29 mouse cellular contexts compared by ENCODE assay signal in genomic region chr6:106335066-106335465, GRCm38 (mm10).
A peak's percentile ranks its signal among the peaks of the same experiment; 100 is the strongest.
DNase-seq lines count a peak whose midpoint lies in the region; ATAC-seq lines count a peak whose summit lies in the region.
"Had no signal": no experiment of that assay in that cellular context is flagged by ENCODE, and none has a peak within 500 bp of the region (broad histone marks: within the 10 kb centered on the region; RNA-seq: fewer than 3 reads in every experiment).

No protein-coding gene starts in this region.

- 13% methylated on average over 1 of the region's 1 CpGs for WGBS in midbrain, embryonic 14.5 days
- WGBS in midbrain, embryonic 10.5 days = 73% methylated on average over 1 of the region's 1 CpGs

- H3K9me3 ChIP-seq in midbrain, embryonic 14.5 days (ENCODE audit: control insufficient read depth, low read length) = no peaks in the 10 kb centered on the region
- no peaks in the 10 kb centered on the region for H3K9me3 ChIP-seq in midbrain, embryonic 10.5 days (replicated peaks)
- H3K9me3 ChIP-seq: embryonic facial prominence, embryonic 10.5 days; embryonic facial prominence, embryonic 13.5 days; forebrain, embryonic 12.5 days; forebrain, embryonic 15.5 days; heart, embryonic 12.5 days; heart, embryonic 15.5 days; hindbrain, embryonic 10.5 days; hindbrain, embryonic 13.5 days; intestine, embryonic 15.5 days had no signal

- no peaks in the 10 kb centered on the region for H3K4me1 ChIP-seq in midbrain, embryonic 14.5 days (ENCODE audit: control insufficient read depth, insufficient read depth, low read length)
- H3K4me1 ChIP-seq in midbrain, embryonic 10.5 days = 0 out of 2 replicates have a peak, but pooled peaks cover 3% of the 10 kb centered on the region
- H3K4me1 ChIP-seq: embryonic facial prominence, embryonic 10.5 days; embryonic facial prominence, embryonic 13.5 days; forebrain, embryonic 12.5 days; forebrain, embryonic 15.5 days; heart, embryonic 12.5 days; heart, embryonic 15.5 days; hindbrain, embryonic 13.5 days; intestine, embryonic 15.5 days had no signal

- H3K4me2 ChIP-seq in midbrain, embryonic 14.5 days (ENCODE audit: low read length) = no peak overlapping the region
- H3K4me2 ChIP-seq: embryonic facial prominence, embryonic 13.5 days; forebrain, embryonic 12.5 days; forebrain, embryonic 15.5 days; heart, embryonic 12.5 days; heart, embryonic 15.5 days; hindbrain, embryonic 13.5 days; intestine, embryonic 15.5 days had no signal

- no peaks in the 10 kb centered on the region for H3K36me3 ChIP-seq in midbrain, embryonic 14.5 days (ENCODE audit: control insufficient read depth, insufficient read depth, low read length)
- H3K36me3 ChIP-seq in midbrain, embryonic 10.5 days = no peaks in the 10 kb centered on the region
- H3K36me3 ChIP-seq: embryonic facial prominence, embryonic 10.5 days; embryonic facial prominence, embryonic 13.5 days; forebrain, embryonic 12.5 days; forebrain, embryonic 15.5 days; heart, embryonic 12.5 days; heart, embryonic 15.5 days; hindbrain, embryonic 10.5 days; hindbrain, embryonic 13.5 days; intestine, embryonic 15.5 days had no signal

- no peaks in the 10 kb centered on the region for H3K27me3 ChIP-seq in midbrain, embryonic 14.5 days (ENCODE audit: control insufficient read depth, insufficient read depth, low read length)
- no peaks in the 10 kb centered on the region for H3K27me3 ChIP-seq in midbrain, embryonic 10.5 days (ENCODE audit: low read depth, poor library complexity, severe bottlenecking)
- H3K27me3 ChIP-seq: embryonic facial prominence, embryonic 13.5 days; forebrain, embryonic 12.5 days; forebrain, embryonic 15.5 days; heart, embryonic 12.5 days; heart, embryonic 15.5 days; hindbrain, embryonic 13.5 days; intestine, embryonic 15.5 days; Patski had no signal

- no peak for DNase-seq in cerebellum, postnatal 36 days
- DNase-seq in frontal cortex, postnatal 10 days (ENCODE audit: low spot score in 2 of 2) = no peak
- peak; percentile 8 for DNase-seq in midbrain, embryonic 14.5 days
- DNase-seq in midbrain, embryonic 10.5 days (ENCODE audit: low spot score) = no peak
- peak; percentile 43 for DNase-seq in telencephalon, adult 2 months (ENCODE audit: low read depth, low spot score)
- DNase-seq: adrenal gland, adult 2 months; adrenal gland, postnatal 14 days; cerebellum, postnatal 25 days; embryo, embryonic 11 days; gastrocnemius, adult 2 months; gastrocnemius, postnatal 25 days; heart, adult 18-20 months; heart, postnatal 10 days; heart, postnatal 36 days had no signal

- H3K4me3 ChIP-seq in midbrain, embryonic 14.5 days (replicated peaks; ENCODE audit: low read depth, low read length) = no peak overlapping the region
- H3K4me3 ChIP-seq in midbrain, embryonic 10.5 days = no peak overlapping the region
- H3K4me3 ChIP-seq: embryonic facial prominence, embryonic 10.5 days; embryonic facial prominence, embryonic 13.5 days; erythroblast, embryonic 14.5 days; forebrain, embryonic 12.5 days; forebrain, embryonic 15.5 days; gastrocnemius, adult 2 months; heart, embryonic 12.5 days; heart, embryonic 15.5 days; hindbrain, embryonic 10.5 days; hindbrain, embryonic 13.5 days; intestine, embryonic 15.5 days had no signal

- no peak overlapping the region for H3K27ac ChIP-seq in midbrain, embryonic 14.5 days (replicated peaks; ENCODE audit: low read depth, low read length)
- no peak overlapping the region for H3K27ac ChIP-seq in midbrain, embryonic 10.5 days (replicated peaks)
- H3K27ac ChIP-seq: embryonic facial prominence, embryonic 10.5 days; embryonic facial prominence, embryonic 13.5 days; forebrain, embryonic 12.5 days; forebrain, embryonic 15.5 days; gastrocnemius, adult 2 months; heart, embryonic 15.5 days; hindbrain, embryonic 10.5 days; hindbrain, embryonic 13.5 days; intestine, embryonic 15.5 days had no signal

- H3K9ac ChIP-seq in midbrain, embryonic 14.5 days (replicated peaks; ENCODE audit: low read length) = no peak overlapping the region
- H3K9ac ChIP-seq: embryonic facial prominence, embryonic 13.5 days; forebrain, embryonic 12.5 days; forebrain, embryonic 15.5 days; heart, embryonic 12.5 days; heart, embryonic 15.5 days; hindbrain, embryonic 13.5 days; intestine, embryonic 15.5 days had no signal

- peak; percentile 71; the same call in 1 of the 2 replicates for ATAC-seq in cerebellum, adult (ENCODE audit: insufficient number of reproducible peaks, low FRiP score, low TSS enrichment)
- ATAC-seq in frontal cortex, adult (ENCODE audit: low TSS enrichment) = peak; percentile 48
- no peak for ATAC-seq in midbrain, embryonic 14.5 days (ENCODE audit: low FRiP score, low TSS enrichment)
- no peak for ATAC-seq in activated CD4-positive, CD25-positive, alpha-beta regulatory T cell, adult 4 months
- ATAC-seq: forebrain, embryonic 15.5 days; hindbrain, embryonic 16.5 days; intestine, embryonic 15.5 days; Patski had no signal

Comparison
In these comparisons a context has a peak if more than half of its experiments do, and no peak if none do; other contexts are left out.
1. DNase-seq: peak in midbrain, embryonic 14.5 days (single experiment) and telencephalon, adult 2 months (single experiment); none in cerebellum, postnatal 36 days (0 of 2), frontal cortex, postnatal 10 days (0 of 2) and midbrain, embryonic 10.5 days (single experiment).
2. ATAC-seq: peak in cerebellum, adult (single experiment) and frontal cortex, adult (single experiment); none in midbrain, embryonic 14.5 days (single experiment) and activated CD4-positive, CD25-positive, alpha-beta regulatory T cell, adult 4 months (single experiment).